In the genomic region with DNA sequence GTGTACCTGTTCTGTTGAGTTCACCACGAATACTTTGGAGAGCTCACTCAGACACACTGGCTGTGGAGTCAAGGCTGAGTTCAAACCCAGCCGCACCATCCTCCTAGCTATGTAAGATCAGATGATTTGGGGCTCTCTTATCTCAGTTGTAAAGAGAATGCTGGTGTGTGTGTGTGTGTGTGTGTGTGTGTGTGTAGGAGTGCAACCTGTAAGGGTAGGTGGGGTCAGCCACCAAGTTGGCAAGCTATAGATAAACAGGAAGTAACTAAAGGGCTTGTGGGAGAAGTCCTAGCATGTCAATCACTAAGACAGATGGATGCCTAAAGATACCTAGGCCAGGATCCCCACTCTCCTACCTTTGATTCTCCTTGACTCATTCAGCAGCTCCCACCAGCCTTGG, we compare ENCODE assay signal across 15 mouse cellular contexts. TPM values are rescaled to one million over a fixed set of nuclear protein-coding genes. Genes with fewer than 3 reads are reported as not detected.
"Had no signal": no experiment of that assay in that cellular context is flagged by ENCODE, and none has a peak within 500 bp of the region (broad histone marks: within the 10 kb centered on the region; RNA-seq: fewer than 3 reads in every experiment).

No protein-coding gene starts in this region.

- H3K4me3 ChIP-seq: layer of hippocampus, adult 2 months; limb, embryonic 10.5 days; liver, embryonic 15.5 days; megakaryocyte, embryonic 14.5 days; midbrain, embryonic 12.5 days; myocyte; neural tube, embryonic 12.5 days had no signal

- H3K27ac ChIP-seq: layer of hippocampus, adult 2 months; limb, embryonic 10.5 days; liver, embryonic 15.5 days; midbrain, embryonic 12.5 days; neural tube, embryonic 12.5 days had no signal

- ATAC-seq: lung, postnatal 0 days had no signal

- DNase-seq: kidney, postnatal 10 days; kidney, postnatal 4 days; lung, adult 2 months; lung, postnatal 36 days; retina, postnatal 1 day; right cerebral cortex, postnatal 4 days; thymus, postnatal 4 days had no signal

RNA-seq across cellular contexts. Expression of a gene that starts 12.5 kb away (rescaled TPM):
- polyA plus RNA-seq: myocyte had no signal
